Mouse (Mus musculus): ENCODE measurements at regions not wholly inside any gene's neighbourhood (a gene's known extent, or its start where the extent isn't known, plus 50 kb on each side); places are given as distances from the start of the nearest gene placed in this dataset.

DNA sequence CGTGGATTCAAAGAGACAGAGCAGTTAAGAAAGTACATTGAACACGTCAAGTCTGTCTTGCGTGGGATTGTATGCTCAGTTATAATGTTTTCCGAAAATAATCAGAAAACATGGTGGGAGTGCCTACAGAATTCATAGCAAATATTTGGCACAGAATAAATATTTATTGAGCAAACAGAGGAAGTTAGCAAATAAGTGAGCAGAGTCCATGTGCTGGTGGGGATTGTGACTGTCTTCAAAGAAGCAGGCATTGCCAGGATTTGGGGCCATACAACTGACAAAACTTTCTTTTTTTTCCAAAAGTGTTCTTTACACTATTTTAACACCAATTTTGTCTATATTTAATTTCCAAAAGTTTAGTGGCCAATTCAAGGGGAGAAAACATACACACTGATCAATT lies 1729.8 kb downstream of the AI429214 start:
- no peak for DNase-seq (ENCODE audit: extremely low read depth, low read depth)

- DNase-seq (ENCODE audit: extremely low read depth, low read depth) = no peak
Observed at GRCm38 (mm10) chr8:38725257-38725656, 1731.9 kb downstream of the AI429214 start.

DNA sequence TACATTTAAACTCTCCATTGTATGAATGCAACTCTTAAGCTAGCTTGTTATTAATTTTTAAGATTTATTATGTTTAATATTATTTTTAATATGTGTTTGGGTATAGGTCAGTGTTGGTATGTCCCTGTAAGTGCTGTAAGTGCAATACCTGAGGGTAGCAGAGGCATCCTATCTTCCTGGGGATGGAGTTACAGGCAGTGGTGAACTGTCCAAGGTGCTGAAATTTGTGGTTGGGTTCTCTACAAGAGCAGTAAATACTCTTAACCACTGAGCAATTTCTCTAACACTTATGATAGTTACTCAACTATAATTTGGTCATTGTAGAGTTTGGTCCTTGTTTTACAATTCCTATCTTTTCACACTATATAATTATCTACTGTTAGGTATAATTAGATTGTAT lies 1753.7 kb downstream of the AI429214 start:
- DNase-seq (ENCODE audit: extremely low read depth, low read depth) = peak; percentile 1

DNA sequence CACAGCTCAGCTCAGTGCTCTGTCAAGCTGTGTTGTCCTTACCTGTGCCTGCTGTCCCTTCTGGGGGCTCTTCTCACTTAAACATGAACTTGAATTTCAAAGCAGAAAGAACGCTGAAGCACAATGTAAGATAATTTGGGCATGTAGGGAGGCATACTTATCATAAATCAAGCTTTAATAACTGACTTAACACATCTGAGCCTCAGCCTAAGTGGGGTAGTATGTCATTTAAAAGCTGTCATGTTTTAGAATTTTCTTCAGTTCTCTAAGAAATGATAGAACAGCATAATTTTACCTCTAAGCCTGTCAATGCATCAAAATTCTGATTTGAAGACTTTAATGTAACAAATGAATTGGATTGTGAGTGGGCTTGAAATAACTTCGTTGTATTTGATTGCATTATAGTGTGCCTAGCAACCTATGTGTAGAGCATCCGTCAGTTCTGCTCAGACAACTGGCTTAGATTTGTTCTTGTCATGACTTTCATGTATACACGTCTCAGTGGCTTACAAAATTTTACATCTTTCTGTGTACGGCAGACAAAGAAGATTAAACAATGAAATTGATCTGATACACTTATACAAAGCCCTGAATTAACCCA lies 1773.3 kb downstream of the AI429214 start:
- no peak for DNase-seq (ENCODE audit: extremely low read depth, low read depth)

DNA sequence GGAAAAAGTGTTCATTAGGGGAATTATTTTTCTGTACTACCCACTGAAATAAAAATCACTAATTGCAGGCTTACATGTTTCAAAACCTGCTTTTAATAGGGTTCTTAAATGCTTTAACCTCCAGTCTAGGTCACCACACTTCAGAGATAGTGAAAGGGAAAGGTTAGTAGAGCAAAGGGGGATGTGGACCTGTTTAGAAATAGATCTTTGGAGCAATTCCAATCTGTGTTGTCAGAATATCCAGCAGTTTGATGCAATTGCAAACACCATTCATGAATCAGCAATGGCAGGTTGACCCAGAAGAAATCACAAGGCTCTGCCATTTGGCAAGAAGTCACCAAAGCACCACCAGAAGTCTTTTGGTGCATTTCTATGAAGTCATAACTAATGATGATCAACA lies 1819.1 kb downstream of the AI429214 start:
- no peak for DNase-seq (ENCODE audit: extremely low read depth, low read depth)

DNA sequence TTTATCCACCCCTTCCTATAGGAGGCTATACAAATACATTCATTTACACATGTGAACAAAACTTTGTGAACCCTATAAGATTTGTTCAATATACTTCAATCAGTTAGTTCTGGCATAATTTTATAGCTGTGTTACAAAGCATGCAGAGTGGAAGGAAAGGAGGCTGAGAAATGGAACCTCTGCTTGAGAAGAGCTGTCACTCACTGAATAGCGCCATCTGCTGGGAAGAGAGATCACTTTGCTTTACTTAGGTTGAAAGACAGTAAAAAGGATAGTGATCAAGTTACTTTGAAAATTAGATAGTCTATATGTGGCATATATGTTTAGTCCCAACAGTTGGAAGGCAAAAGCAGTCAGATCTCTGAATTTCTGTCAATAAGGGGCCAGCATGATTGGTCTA lies 1824.8 kb downstream of the AI429214 start:
- DNase-seq (ENCODE audit: extremely low read depth, low read depth) = peak; percentile 24

GRCm38 (mm10) chr8:38861436-38861835 lies 1813.4 kb upstream of the Adam24 start:
- no peak for DNase-seq (ENCODE audit: extremely low read depth, low read depth)

DNA sequence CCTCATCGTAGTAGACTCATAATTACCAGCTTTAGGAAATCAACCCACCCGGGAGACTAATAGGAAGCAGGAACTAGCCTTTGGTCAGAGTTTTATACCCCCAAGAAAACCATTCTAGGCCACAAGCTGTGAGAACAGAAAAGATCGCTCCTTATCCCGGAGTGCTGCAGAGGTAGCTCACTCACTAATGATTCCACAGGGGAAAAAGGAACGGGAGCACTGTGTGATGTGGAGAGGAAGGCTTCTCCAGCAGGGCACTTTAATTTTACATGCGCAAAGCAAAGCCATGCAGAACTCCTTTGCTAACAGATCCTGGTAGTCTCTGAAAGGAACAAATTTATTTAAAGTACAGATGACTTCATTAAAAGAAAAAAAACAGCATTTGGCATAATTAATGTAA lies 1807.5 kb upstream of the Adam24 start:
- DNase-seq (ENCODE audit: extremely low read depth, low read depth) = no peak
